Mouse (Mus musculus) frontal cortex, adult 2 months (tissue): ENCODE data around the gene Apba3. TPM values are rescaled to one million over a fixed set of nuclear protein-coding genes. Genes with fewer than 3 reads are reported as not detected.

Experiments used
- DNase-seq, 2 experiments: peaks; one replicate each; pipeline ENCODE4 v3.0.0; 2022; ENCODE audit warnings: low spot score in 1 of 2; ENCODE audit errors: extremely low spot score in 1 of 2
- polyA plus RNA-seq: library from polyadenylated mRNA; depleted of rRNA; stranded (reverse); fragments of >200 nt; gene quantifications from 2 replicates; pipeline ENCODE4 v1.2.3, GENCODE M21; 2012

Gene Apba3
- polyA plus RNA-seq, 1 experiment, result 49.1 TPM

GRCm38 (mm10) chr10:81289278-81289677 lies 22.5 kb downstream of the Apba3 start:
- peak in 1 of 2 experiments; percentile 72 for DNase-seq

DNA sequence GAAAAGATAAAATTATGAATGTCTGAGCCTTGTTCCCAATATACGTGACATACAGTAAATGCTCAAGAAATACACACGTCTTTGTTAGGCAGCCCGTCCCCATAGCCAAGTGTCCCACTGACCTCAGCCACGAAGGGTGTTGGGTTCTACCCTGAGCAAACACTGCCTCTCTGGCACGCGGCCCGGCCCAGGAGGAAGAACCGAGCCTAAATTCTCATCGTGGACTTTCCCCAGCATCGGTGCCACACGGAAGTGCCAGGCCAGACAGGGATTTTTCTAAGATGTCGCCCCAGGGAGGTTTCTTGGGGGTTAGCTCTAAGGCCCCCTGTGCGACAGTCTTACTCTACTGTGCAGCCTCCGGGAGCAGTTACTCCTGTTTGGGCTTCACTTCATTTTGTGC lies 23.1 kb downstream of the Apba3 start:
- no peak for DNase-seq

DNA sequence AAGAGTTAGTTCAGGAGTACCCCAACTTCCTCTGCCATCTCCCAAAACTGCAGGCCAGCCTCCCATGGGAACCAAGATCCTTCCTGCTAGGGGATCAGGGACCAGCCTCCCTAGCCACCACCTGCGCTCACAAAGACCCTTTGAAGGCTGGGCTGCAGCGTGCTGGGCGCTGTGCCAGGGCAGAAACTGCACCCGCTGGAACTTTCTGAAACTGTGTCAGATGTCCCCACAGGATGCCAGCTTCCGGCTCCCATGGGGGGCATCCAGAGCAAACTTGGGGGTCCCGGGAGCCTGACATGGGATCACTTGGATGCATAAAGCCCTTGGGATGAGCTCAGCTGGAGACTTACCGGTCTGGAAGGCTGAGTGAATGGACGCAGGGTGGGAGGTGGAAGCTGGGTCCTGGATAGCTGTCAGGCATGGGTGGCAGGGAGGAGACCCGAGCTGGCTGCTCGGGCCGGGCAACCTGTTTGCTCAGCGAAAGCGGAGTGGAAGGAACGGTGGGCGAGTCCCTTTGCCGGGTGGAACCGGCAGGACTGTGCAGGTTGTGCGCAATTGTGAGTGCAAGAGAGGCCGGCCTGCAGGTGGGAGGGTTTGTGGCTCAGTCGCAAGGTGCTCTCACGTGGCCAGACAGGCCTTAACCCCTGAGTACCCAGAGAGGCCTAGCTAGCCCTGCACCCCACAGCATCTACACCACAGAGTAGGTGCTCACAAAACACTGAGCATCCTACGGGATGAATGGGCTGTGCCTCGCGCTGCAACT lies 24.1 kb downstream of the Apba3 start:
- DNase-seq, result peak in 1 of 2 experiments; percentile 4

- peak in 1 of 2 experiments; percentile 5 for DNase-seq
Measured at GRCm38 (mm10) chr10:81291511-81292104, 24.8 kb downstream of the Apba3 start, which contains the start of gene Tjp3. Gene Tjp3 (minus strand): TSS chr10:81291581.

- DNase-seq, result peak in 1 of 2 experiments; percentile 100
Measured at GRCm38 (mm10) chr10:81292554-81293333, 26.0 kb downstream of the Apba3 start, which contains the start of gene Pip5k1c. Gene Pip5k1c (plus strand): TSS chr10:81292963.

- DNase-seq, result no peak
Measured at GRCm38 (mm10) chr10:81293334-81294030, 26.7 kb downstream of the Apba3 start.

DNA sequence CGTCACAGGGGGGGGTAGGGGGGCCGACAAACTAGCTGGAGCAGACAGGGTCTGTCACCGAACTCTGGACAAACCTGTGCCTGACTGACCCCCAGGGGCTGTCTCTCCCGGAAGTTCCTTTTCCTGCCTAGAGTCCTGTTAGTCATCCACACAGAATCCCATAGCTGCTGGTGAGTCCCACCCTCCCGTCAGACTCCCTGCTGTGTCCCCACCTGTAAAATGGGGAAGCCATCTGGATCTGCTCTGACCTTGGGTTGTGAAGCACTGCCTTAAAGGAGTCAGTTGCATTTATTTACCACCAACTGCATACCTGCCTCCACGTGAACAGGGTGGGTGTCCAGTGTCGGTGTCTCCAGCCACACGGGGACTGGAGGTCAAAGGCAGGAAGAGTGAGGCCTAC lies 27.7 kb downstream of the Apba3 start:
- no peak for DNase-seq

DNA sequence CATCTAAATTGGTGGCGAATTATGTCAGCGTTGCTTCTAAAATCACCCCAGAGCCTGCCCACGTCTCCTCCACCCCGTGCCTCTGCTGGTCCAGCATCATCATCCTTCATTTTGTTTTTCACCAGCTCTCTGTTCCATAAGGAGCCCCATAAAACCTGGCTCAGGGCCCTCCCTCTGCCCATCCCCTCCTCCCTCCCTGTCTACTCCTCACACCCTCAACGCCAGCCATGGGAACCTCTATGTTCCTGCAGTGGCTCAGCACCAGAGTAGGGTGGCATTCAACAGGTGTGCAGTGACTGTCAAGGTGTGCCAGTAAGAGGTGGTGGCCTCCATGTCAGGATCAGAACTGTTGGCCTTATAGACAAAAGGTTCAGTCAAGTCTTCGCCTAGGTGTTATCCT lies 28.4 kb downstream of the Apba3 start:
- DNase-seq, result peak in 1 of 2 experiments; percentile 75

GRCm38 (mm10) chr10:81297246-81297645 lies 30.5 kb downstream of the Apba3 start:
- DNase-seq, result no peak

DNA sequence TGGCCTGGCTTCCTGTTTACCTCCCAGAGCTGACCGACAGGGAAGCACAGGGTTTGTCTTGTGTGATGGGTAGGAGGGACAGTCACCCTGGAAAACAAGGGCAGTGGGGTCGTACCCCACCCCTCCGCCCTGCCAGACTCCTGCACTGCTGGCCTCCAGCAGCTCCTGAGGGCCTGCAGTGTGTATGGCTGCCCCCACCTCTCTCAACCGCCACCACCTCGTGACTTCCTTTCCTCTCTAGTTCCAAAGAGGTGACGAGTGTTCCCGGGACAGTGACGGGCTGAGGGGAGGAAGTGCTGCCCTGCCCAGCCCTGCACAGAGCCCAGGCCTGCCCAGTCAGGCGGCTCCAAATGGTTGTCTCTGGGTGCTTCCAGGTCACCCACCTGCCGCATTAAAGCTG lies 31.1 kb downstream of the Apba3 start:
- peak in 1 of 2 experiments; percentile 3 for DNase-seq

- DNase-seq, result peak in 1 of 2 experiments; percentile 2
Measured at GRCm38 (mm10) chr10:81298369-81299100, 31.8 kb downstream of the Apba3 start.

GRCm38 (mm10) chr10:81299585-81300351 lies 33.0 kb downstream of the Apba3 start:
- DNase-seq, result no peak

DNA sequence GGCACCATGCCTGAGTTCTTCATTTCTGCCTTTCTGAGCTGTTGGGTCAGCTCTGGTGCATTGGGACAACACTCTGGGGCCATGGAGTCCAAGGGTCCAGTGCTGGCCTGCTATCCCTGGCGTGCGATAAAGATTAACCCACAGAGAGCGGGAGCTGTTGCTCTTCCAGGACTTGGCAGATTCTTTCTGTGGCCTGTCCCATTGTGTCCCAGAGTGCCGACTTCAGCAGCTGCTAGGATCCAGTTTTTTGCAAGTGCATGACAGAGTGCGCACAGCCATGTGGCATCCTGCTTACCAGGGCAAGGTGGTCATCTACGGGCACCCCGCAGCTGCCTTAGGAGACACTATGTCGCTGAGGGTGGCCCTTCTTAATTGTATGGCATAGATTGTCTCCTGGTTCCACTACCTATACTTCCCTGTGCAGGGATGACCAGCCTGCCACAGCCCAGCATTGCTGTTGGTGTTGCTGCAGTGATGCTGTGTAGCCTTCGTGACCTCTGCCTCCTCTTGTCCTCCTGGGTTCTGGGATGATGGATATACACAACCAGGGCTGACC lies 33.7 kb downstream of the Apba3 start:
- no peak for DNase-seq

DNA sequence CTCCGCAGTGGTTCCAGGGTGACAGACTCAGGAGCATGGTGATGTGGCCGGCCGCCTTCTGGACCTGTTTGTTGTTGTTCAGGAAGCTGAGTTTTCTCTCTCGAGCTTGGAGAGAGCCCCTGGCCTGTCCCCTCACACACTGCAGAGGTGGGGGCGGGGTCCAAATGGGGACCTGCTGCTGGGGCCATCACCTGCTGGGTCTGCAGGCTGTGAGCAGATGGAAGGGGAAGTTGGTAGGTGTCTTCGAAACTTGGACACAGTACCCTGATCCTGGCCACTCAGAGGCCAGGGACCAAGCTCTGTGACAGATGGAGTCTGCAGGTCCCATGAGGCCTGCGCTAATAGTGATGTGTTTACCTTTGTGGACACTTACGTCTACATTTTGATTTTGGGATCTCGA lies 34.6 kb downstream of the Apba3 start:
- no peak for DNase-seq

- no peak for DNase-seq
Measured at GRCm38 (mm10) chr10:81302288-81302687, 35.5 kb downstream of the Apba3 start.

DNA sequence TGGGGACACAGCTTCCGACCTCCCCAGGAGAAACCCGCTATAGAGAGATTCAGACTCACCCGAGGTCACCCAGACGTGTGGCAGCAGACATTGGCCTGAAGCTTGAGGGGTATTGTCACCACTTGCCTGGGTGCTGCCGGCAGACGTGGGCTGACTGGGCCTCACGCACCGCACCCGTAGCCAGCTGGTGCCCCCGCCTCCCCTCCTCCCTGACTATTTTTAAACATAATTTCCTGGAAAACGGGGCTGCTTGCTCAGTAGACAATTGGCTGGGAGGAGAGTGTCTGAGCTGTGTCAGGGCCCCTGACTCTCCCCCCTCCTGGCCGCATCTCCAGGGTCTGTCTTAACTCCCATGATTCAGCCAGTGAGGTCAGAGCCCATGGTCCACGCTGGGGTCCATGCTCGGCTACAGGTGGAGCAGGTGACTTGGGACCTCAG lies 36.0 kb downstream of the Apba3 start:
- peak; percentile 68 to 86 for DNase-seq

- no peak for DNase-seq
Measured at GRCm38 (mm10) chr10:81303258-81303657, 36.5 kb downstream of the Apba3 start.

GRCm38 (mm10) chr10:81303761-81304160 lies 37.0 kb downstream of the Apba3 start:
- DNase-seq, result no peak
